Mouse (Mus musculus): Measurements from ENCODE around the gene L3mbtl4. TPM values are rescaled to one million over a fixed set of nuclear protein-coding genes. Genes with fewer than 3 reads are reported as not detected.

The L3mbtl4 gene
- 0.52 and 0.63 TPM in 2 replicates for polyA plus RNA-seq (2015; fragmentation: Nextera tagmentation; extraction: Ambion mirVana)

DNA sequence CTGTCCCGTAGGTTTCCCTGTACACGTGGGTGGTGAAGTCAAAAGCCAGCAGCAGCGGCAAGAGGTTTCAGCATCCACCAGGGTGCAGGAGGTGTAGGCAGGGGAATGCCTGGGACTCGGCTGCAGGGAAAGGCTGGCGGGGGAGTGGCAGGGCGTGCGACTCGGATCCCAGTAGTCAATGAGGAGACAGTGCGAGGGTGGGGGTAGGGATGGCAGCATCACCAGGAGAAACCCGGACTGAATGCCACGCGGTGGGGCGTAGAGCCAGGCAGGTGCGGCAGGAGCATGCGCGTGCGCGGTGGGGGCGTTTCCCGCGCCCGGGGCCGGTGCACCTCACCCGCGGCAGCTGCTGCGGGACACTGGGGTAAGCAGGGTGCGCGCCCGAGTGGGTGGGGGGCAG is at the start of gene L3mbtl4:
TSS of gene L3mbtl4 (plus strand) at position 271 of the 400 bp plus-strand sequence.

DNA sequence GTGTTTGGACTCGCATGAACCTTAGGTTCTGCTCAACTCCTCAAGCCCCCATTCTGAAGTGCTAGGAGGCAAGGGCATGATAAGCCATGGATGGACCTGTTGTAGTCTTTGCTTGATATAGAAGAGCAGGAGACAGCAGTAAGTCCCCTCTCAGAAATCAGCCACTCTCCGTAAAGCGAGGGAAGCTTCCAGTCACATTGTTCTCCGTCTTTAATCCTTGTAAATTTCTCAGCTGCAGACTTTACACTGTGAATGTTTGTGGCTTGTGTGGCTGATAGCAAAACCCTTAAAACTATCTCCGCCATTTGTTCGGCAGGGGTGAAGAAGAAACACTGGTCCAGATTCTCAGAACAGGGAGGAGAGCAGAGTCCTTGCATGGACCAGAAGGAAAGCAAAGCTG is 552.7 kb downstream of the L3mbtl4 start, which contains the start of gene Tmem200c:
TSS of gene Tmem200c (plus strand) at position 301 of the 400 bp plus-strand sequence.

